Mouse (Mus musculus): ENCODE measurements at regions not wholly inside any gene's neighbourhood (a gene's known extent, or its start where the extent isn't known, plus 50 kb on each side); places are given as distances from the start of the nearest gene placed in this dataset.

DNA sequence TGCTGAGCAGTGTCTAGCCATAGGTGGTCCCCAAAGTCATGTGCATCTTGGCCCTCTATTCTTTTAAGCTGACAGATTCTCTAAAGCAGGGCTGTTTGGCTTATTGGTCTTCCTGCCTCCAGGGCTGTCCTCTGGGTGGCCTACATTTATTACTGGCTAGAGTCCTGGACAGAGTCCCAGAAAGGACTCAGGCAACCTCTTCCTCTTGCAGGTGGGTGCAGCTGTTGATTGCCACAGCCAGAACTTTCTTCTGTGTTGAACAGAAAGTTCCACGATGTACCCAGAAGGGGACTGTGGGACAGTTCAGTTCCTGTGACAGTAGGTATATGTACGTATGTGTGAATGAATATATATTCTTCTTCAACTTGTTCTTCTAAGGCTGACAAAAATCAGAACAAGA, 202.0 kb downstream of the Vgll3 start:
- Histone ChIP-seq H3K4me1 (replicated peaks) (no peaks in the 10 kb centered on the region), H3K4me3 (no peak overlapping the region), H3K36me3 (no peaks in the 10 kb centered on the region), H3K9me3 (replicated peaks) (no peaks in the 10 kb centered on the region), H3K27me3 (no peaks in the 10 kb centered on the region), H3K27ac (no peak overlapping the region), H3K4me2 (no peak overlapping the region), H3K9ac (no peak overlapping the region)
- no peak for ATAC-seq (replicated peaks; ENCODE audit: insufficient number of reproducible peaks, insufficient read depth, low FRiP score, low read depth)
- 63% methylated on average over 2 of the region's 2 CpGs for WGBS

- no peak overlapping the region for H3K27ac ChIP-seq
- no peaks in the 10 kb centered on the region for H3K36me3 ChIP-seq
- no peaks in the 10 kb centered on the region for H3K27me3 ChIP-seq
- no peak overlapping the region for H3K4me3 ChIP-seq
- no peak overlapping the region for H3K9ac ChIP-seq
- ATAC-seq (replicated peaks; ENCODE audit: insufficient number of reproducible peaks, insufficient read depth, low FRiP score, low read depth), result no peak
- no peaks in the 10 kb centered on the region for H3K9me3 ChIP-seq (replicated peaks)
- 48% methylated on average over 2 of the region's 2 CpGs for WGBS
- no peak overlapping the region for H3K4me2 ChIP-seq
- H3K4me1 ChIP-seq (replicated peaks), result no peaks in the 10 kb centered on the region
These were observed 208.3 kb downstream of the Vgll3 start for GRCm38 (mm10) chr16:66023397-66023796.

Data from heart, embryonic 15.5 days (tissue).